Mouse (Mus musculus): ENCODE measurements at regions not wholly inside any gene's neighbourhood (a gene's known extent, or its start where the extent isn't known, plus 50 kb on each side); places are given as distances from the start of the nearest gene placed in this dataset.

DNA sequence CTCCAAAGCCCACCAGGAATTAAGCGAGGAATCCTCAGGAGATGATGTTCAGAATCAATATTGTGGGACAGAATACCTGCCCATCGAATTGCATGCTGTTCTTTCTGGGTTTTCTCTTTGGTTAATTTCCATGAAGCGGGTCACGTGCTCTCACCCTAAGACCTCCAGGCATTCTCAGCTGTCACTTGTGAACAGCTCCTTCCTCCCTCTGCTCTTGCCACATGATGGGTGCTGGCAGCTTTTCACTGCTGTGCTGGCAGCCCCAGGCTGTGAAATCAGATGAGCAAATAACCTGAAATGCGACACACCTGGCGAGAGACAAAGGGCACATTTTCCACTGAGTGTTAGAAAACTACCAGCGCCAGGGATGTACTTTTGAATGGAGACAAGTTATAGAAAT lies 207.8 kb upstream of the Pitrm1 start:
- DNase-seq (ENCODE audit: low spot score in 2 of 2): no peak
- intact Hi-C loops (cut with DNase I): loop anchor here (5.0 to 10.0 kb wide), 2 partner anchors 125 to 148 kb away; no protein-coding TSS in a partner anchor

DNA sequence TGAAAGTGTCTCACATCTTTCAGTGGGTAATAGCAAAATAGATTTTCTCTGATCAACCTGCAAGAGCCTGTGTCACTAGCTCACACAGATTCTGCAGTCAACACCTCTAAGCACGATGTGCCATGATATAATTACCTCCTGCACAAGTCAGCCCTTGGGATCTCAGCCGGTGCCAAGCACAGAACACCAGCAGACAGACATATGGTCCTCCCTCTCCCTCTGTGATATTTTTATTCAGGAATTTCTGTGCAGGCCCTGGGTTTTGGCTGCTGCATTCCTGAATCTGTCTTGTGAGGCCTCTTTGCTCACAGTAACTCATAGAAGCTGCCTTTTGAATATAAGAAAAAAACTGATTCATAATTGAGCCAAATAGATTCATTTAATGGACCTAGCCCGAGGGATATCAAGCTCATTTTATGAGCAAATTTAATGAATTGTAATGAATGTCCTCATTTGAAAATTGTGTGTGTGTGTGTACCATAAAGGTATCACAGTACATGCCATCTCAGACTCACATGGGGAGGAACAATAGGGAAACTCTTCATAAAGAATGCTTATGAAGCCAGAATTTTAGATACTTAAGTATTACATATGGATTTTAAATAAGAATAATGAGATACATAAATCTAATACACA lies 206.7 kb upstream of the Pitrm1 start:
- DNase-seq (ENCODE audit: low spot score in 2 of 2): peak; percentile 69 to 77
- intact Hi-C loops (cut with DNase I): loop anchor here (5.0 to 10.0 kb wide), 2 partner anchors 124 to 149 kb away; no protein-coding TSS in a partner anchor

DNA sequence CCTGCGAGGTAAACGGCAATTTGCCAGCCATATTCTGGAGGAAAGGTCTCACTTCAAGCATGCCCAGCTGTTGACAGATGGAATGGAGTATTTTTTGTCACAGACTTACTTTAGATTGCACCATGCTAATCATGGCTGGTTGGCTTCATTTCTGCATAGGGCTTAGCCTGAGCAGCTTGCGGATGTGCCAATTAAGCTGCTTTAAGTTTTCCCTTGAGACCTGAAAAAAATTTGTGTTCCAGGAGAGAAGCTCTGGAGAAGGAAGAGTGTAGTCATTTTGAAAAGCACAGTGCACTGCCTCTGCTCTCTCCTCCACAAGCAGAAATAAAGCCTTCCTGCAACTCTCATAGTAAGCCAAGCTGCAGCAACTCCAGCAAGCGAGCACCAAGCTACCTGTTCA lies 182.8 kb upstream of the Pitrm1 start:
- peak; percentile 18 to 37 for DNase-seq (ENCODE audit: low spot score in 2 of 2)
- intact Hi-C loops (cut with DNase I): no loop called here

DNA sequence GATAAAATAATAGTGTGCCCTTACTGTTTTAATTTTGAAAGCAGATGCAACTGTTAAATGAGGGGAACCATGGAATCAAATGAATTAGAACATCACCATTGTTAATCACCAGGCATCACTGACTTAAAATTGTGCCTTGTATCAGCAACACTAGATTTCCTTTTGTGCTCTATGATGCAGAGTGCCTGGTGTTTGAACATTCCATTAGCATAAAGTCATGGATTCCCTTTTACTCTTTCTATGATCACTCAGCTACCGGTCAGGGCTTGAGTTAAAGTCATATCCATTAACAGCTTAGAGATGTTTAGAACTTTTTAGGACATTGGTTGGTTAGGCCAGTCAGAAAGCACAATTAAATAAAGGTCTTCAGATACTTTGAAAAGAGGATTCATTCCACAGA lies 180.3 kb upstream of the Pitrm1 start:
- DNase-seq (ENCODE audit: low spot score in 2 of 2): no peak
- intact Hi-C loops (cut with DNase I): no loop called here

DNA sequence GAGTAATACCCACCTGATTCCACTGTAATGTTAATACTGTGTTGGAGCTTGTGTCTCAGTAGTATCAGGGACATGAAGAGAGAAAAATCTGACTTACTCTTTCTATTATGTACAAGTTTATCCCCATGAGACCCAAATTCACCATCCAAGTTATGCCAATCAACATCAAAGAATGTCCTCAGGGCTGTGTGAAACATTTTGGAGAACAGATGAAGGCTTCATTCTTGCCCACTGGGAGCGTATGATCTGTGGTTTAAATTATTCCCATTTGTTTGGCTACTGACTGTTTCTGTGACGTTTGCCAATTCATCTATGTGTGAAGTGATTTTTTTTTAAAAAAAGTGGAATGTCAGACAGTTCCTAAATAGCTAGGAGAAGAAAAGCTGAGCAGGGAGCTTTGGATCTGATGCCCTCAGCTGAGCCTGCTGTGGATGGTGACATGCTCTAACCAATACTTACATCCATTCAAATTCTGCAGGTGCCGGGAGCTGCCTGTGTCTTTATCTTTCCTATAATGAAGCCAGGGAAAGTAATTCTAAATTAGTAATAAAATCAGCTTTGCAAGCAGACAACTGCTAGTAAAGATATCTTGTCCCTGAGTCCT lies 173.3 kb upstream of the Pitrm1 start:
- intact Hi-C loops (cut with DNase I): no loop called here
- DNase-seq (ENCODE audit: low spot score in 2 of 2): no peak

DNA sequence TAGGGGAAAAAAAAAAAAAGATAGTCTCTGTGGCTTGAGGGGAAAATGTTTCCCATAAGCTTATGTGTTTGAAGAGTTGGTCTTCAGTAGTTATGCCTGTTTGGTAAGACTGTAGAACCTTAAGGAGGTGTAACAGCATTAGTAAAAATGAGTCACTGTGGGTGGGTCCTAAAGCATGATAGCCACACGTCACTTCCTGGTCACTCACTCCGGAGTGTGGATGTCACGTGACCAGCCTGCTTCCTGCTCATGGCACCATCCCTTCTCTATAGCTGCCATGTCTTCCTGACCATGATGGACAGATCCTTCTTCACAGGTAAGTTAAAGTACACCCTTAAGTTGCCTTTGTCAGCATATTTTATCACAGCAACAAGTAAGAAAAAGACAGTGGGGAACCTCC lies 170.0 kb upstream of the Pitrm1 start:
- intact Hi-C loops (cut with DNase I): no loop called here
- no peak for DNase-seq (ENCODE audit: low spot score in 2 of 2)

DNA sequence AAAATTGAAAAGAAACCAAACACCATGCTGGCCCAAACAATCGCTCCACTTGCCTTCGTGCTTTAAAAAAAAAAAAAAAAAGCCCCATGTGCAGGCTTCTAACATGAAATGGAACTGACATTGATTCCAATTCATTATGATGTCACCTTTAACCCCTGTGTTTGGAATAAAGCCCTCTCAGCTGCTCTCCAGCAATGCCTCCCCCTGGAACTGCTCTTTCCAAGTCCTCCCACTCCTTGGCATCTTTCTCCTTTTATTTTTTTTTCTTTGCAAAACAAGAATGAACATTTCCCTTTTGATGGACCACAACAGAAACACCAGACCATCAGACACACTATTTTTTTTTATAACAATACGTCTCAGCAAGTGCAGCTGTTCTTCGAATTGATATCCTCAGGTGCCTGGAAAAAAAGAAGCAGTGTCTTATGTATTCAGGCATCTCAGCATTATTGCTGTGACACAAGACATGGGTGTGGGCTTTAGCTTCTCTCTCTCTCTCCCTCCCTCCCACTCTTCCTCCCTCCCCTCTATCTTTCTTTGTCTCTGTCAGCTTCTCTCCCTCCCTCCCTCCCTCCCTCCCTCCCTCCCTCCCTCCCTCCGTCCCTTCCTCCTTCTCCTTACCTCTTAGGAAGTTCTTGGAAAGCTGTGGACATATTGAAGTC lies 152.3 kb upstream of the Pitrm1 start:
- DNase-seq (ENCODE audit: low spot score in 2 of 2): no peak
- intact Hi-C loops (cut with DNase I): no loop called here

DNA sequence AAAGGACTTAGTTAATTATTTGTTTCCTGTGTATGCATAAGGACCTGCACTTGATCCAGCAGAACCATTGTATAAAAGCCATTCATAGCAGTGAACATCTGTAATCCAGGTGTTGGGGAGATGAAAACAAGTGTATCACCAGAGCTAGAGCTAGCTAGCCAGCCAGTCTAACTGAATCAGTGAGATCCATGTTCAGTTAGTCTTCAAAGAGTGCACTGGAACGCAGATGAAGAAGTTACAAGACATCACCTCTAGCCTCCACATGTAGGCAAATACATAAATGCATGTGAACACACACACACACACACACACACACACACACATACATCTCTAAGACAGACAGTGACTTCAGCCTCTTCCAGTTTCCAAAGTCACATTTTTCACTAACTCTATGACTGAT lies 150.3 kb upstream of the Pitrm1 start:
- intact Hi-C loops (cut with DNase I): no loop called here
- DNase-seq (ENCODE audit: low spot score in 2 of 2): no peak

DNA sequence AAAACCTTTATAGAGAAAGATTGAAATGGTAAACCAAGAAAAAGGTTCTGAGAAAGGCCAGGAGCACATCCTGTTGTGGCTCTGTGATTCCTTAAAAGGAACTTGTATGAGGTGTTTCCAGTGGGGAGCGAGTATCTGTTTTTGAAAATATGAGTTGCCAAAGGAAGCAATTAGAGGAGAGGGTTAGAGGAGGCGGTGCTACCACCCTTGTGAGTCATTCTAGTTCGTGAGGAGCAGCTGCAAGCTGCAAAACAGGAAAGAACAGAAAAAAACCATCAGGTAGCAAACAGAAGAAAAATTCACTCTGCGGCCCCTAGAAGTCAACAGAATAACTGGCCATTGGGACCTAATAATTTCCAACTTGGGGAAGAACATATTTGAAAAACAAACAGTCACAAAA lies 116.1 kb upstream of the Pitrm1 start:
- intact Hi-C loops (cut with DNase I): no loop called here
- peak in 1 of 2 experiments; percentile 5 for DNase-seq (ENCODE audit: low spot score in 2 of 2)

DNA sequence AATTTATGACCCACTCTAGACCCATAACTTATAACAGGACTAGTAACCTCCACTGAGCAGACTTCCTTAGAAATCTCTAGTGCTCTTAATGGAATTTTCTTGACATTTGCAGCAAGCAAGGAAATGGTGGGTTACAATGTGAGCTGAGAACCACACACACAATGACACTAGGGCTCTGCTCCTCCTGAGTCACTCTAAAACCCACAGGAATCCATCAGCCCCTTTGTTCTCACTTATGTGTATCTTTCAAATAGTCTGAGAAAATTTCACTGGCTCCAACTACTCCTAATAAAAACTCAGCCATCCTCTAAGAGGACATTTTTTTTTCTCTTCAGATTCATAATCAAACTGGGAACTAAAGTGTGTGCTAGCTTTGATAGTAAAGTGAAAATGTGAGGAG lies 101.0 kb upstream of the Pitrm1 start:
- intact Hi-C loops (cut with DNase I): no loop called here

DNA sequence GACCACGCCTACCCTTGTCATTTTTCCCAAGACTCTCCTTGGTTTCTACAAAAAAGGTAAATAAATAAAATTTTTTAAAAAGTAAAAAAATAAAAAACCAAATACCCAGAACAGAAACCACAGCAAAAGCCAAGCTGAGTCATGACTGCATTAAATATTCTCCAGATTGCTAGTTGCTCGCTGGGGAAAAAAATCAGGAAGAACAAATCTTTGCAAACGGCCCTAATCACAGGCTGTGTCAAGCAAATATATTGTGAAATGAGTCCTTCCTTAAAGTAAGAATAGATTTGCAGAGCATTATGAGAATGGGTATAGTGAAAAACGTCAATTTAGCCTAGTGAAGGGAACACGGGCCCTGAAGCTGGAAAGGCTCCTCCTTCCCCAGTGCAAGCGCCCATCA lies 86.6 kb upstream of the Pitrm1 start:
- no peak for DNase-seq (ENCODE audit: low spot score in 2 of 2)
- intact Hi-C loops (cut with DNase I): loop anchor here (10.0 kb wide), 1 partner anchor 117 kb away; no protein-coding TSS in a partner anchor

More for the DNA sequence above, 101.0 kb upstream of the Pitrm1 start:
- no peak for DNase-seq (ENCODE audit: low spot score in 2 of 2)

DNA sequence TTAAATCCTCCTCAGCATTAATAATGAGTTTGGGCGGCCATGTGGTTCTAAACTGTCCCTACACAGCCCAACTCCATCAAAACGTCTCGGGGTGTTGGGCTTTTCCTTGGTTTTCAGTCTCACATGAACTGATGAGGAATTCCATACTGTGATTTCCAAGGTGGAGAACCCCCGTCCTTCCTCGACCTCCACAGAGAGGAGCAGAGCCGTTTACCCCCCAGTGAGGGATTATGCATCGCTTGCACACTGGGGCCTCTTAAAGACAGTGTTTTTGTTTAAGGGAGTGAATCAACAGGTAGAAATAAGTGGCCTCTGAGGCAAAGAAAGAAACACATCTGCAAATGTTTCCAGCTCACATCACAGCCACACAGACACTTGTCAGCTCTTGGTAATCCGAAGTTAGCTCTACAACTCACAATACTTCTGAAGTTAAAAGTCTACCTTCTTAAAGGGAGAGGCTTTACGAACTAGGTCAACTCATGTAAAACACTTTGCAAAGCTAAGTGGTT lies 82.0 kb upstream of the Pitrm1 start:
- no peak for DNase-seq (ENCODE audit: low spot score in 2 of 2)

DNA sequence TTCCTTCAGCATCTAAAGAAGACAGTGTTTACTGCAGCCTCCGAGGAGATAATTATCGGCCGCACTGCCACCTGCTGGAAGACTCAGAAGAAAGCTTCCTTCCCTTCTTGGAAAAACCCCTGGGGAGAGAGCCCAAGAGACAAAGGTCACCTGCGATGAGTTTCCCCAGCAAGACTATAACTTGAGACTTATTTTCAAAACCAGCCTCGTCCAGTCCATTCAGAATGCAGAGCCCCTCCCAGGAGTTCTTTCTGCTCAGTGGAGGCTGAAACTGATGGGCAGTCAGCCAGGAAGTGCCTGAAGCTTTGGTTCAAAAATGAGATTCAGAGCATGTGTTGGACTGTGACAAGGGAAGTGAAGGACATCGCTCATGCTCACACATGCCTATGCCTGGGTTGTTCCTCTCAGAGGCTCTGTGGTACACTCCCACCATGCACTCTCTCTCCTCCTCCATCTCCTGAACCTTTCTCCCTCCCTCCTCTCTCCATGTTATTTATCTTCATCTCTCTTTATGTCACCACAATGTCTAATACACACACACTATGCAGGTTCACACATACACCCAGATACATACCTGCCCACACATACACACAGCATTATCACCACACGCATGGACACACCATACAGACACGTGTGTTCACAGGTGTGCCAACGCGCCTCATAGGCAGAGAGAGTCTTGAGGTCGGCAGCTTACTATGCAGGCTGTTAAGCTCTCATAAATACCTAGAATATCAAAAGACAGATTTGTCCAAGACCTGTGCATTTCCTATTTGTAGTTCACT lies 78.3 kb upstream of the Pitrm1 start:
- peak; percentile 58 to 67 for DNase-seq (ENCODE audit: low spot score in 2 of 2)
- intact Hi-C loops (cut with DNase I): loop anchor here (2.0 to 10.0 kb wide), 4 partner anchors 125 to 1695 kb away; no protein-coding TSS in a partner anchor

More for the DNA sequence above, 82.0 kb upstream of the Pitrm1 start:
- intact Hi-C loops (cut with DNase I): loop anchor here (10.0 kb wide), 1 partner anchor 121 kb away; no protein-coding TSS in a partner anchor

DNA sequence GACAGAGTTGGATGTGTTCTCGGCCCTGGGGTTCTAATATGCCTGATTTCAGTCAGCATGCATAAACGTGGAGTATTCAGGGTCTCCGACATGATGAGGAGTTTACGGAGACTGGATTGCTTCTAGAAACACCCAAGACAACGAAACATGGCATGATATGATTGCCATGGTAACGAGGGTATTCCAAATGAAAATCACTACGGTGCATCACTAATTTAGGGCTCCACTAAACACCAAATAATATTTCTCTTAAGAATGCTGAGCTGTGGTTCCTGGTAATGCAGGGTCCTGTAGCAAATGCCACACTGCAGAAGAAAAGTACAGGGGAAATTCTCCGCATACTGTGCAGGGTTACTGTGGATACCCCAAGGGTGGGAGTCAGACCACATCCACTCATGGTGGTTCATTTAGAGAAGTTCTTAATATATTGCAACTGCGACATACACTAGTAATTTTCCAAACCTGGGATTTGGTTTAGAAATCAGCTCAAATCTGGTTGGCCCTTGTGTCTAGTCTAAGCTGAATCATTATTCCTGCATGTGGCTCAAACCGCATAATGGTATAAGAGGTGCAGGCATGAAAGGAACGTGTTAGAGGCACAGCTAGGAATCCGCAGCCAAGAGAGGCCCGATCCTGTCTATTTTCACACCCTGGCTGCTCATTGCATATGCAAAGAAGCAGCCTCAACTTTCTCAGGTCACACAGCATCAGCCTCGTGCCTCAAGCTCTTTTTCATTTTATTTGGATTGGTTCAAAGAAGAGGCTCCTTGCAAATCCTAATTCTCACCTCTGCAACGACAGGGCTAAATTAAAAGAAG lies 77.5 kb upstream of the Pitrm1 start:
- DNase-seq (ENCODE audit: low spot score in 2 of 2): no peak
- intact Hi-C loops (cut with DNase I): loop anchor here (1.0 to 10.0 kb wide), 4 partner anchors 608 to 1807 kb away; no protein-coding TSS in a partner anchor

DNA sequence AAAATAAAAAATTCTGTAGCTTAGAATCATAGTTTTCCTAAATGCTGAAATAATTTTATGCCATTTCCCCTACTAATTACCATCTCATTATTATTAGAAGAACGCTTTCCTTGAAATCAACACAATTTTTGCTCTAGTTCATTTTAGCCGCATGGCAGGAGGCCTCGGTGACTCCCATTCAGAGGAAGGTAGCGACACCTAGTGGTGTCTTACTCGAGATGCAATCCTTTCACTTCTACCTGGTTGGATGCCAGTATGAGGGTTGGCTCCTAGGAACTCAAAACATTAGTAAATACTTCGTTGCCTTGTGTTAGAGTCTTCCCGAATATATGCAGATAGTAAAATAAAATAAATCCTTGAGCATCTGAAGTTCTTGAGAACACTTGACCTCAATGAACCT lies 76.3 kb upstream of the Pitrm1 start:
- DNase-seq (ENCODE audit: low spot score in 2 of 2): peak; percentile 49 to 73
- intact Hi-C loops (cut with DNase I): loop anchor here (1.0 to 10.0 kb wide), 4 partner anchors 609 to 1808 kb away; no protein-coding TSS in a partner anchor

DNA sequence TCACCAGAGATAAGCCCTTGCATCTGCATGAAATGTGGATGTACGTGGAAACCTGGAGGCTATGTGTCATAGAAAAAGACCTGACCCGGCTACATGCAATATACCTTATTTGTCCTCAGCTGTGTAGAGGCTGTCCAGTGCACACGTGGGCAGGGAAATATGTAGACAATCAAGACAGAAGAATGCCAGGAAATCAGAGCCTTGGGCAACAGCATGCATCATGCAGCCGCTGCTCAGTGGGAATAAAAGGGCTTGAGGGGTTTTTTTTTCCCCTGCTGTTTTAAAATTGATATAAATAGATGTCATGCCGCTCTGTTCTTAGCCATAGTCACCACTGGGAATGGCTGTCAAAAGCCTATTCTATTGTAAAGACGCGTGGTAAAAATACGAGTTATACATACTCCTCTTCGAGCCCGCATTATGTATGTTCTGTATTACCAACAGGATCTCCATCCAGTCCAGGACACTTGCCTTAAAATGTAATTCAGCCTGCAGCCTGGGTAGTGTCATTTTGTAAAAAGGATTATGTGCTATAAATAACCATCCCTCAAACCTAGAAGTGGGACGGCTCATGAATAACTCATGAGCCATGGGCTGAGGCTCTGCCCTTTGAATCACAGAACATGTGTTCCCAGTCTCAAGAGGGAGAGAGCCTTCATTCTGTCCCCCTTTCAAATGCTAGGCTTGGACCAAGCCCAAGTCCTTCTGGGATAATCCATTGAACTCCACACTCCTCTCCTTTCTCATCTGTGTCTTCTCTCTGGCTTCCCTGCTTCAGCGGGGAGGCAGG lies 74.4 kb upstream of the Pitrm1 start:
- intact Hi-C loops (cut with DNase I): loop anchor here (10.0 kb wide), 2 partner anchors 1529 to 1699 kb away; no protein-coding TSS in a partner anchor
- DNase-seq (ENCODE audit: low spot score in 2 of 2): peak in 1 of 2 experiments; percentile 46

DNA sequence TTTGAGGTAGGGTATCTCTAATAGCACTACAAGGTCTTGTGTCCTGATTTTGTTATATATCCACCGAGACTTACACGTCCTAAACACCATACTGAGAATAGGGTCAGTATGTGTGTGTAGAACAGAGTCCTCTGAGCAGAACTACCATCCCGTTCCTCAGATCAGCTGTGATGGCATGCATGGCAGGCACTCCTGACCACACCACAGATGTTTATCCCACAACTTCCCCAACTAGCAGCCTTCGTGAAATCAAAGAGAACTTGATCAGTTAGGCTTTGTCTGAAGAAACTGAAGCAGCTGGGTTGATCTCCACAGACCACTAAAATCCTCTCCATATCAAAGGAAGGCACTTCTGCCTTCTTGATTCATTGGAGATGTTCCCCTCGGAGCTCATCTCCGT lies 68.3 kb upstream of the Pitrm1 start:
- DNase-seq (ENCODE audit: low spot score in 2 of 2): no peak
- intact Hi-C loops (cut with DNase I): loop anchor here (10.0 kb wide), 2 partner anchors 1535 to 1705 kb away; no protein-coding TSS in a partner anchor

DNA sequence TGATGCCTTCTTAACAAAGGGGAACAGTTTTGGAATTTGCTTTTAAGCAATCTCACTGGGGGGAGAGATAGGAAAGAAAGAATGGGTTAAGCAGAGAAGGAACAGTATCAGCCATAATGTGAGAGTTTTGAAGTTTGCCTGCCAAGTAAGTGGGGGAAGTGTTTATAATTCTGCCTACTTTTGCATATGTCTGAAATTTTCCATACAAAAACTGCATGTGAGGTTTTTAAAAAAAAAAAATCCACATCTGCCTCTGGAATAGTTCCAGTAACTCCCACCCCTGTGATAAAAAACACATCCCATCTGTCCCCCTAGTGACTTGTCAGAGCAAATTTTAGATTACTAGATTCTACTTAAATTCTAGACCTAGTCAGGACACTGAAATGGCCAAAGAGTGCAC lies 63.5 kb upstream of the Pitrm1 start:
- intact Hi-C loops (cut with DNase I): no loop called here
- no peak for DNase-seq (ENCODE audit: low spot score in 2 of 2)
